Mouse (Mus musculus) cerebellum, postnatal 25 days (tissue): ENCODE measurements at regions not wholly inside any gene's neighbourhood (a gene's known extent, or its start where the extent isn't known, plus 50 kb on each side); places are given as distances from the start of the nearest gene placed in this dataset.

ENCODE experiments used
- DNase-seq, 2 experiments: peaks; one replicate each; pipeline ENCODE4 v3.0.0; 2021; ENCODE audit warnings: mixed read lengths in 2 of 2

DNA sequence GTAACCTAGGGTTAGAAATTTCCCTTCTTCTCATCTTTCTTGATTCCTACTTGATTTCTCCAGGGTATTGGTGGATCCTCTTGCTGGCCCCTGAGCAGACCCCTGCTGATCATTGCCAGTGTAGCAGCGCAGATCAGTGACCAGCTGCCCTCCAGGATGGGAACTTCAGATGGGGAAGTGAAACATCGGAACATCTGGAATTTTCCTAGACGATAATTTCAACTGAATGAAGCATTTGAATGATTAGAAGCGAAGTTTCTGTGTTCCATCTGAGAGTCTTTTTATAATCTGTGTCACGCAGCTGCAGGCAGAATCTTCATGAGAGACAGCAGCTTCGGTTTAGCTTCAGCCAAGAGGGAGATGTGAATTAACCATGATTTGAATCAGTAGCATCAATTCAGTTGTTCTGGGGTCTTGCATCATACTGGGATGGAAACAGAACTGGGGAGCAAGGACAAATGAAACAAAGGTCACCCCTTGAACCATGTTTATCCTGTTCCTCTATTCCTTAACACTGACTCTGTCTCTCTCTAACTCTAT lies 57.8 kb upstream of the Ddit4l start:
- no peak for DNase-seq

- no peak for DNase-seq
Observed at GRCm38 (mm10) chr3:137564282-137564681, 57.1 kb upstream of the Ddit4l start.

GRCm38 (mm10) chr3:137568580-137569313 lies 52.7 kb upstream of the Ddit4l start:
- DNase-seq, result no peak
